Mouse (Mus musculus) heart, postnatal 0 days (tissue): ENCODE measurements around the gene Cdk14.

Experiments used
- CTCF ChIP-seq: IDR thresholded peaks from 2 replicates; pipeline ENCODE4 v1.5.1; 2016; ENCODE audit warnings: antibody characterized with exemption, control low read depth, low read depth
- EP300 ChIP-seq: IDR thresholded peaks from 2 replicates; pipeline ENCODE4 v1.6.1; 2016; ENCODE audit warnings: antibody characterized with exemption, low read depth

DNA sequence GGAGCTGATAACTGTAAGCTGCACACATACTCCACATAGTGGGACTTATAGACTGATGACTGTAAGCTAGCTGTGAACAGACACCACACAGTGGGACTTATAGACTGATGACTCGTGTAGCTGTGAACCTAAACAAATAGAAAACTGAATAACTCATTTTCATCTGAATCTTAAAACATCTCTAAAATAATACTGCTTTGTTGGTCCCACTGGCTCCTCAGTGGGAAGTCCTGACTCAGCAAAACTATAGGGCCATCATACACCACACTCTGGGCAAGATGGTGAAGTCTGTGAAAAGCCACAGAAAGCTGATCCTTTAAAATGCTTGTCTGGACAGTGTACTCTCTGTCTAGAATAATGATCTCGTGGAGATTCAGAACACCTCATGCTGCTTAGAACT, 464.7 kb downstream of the Cdk14 start:
- TF ChIP-seq EP300 (no peak), CTCF (no peak)
